Mouse (Mus musculus) midbrain, embryonic 15.5 days (tissue): Measurements from ENCODE around the gene Fam174b. TPM values are rescaled to one million over a fixed set of nuclear protein-coding genes. Genes with fewer than 3 reads are reported as not detected.

Experiments
- ATAC-seq: fragments of 200-750 bp; cut with Nextera tagmentation; replicated peaks from 2 replicates; pipeline ENCODE4 v1.8.0; 2017; ENCODE audit warnings: moderate TSS enrichment
- H3K27ac ChIP-seq: fragments of 300-500 bp; sonication (generic); 2 replicates; pipeline ENCODE4 v1.5.1; 2015; ENCODE audit warnings: mild to moderate bottlenecking, inconsistent platforms
- H3K27me3 ChIP-seq: fragments of 300-500 bp; sonication (generic); replicated peaks from 2 replicates; pipeline ENCODE4 v1.6.1; 2015; ENCODE audit warnings: inconsistent platforms
- H3K36me3 ChIP-seq: fragments of 300-500 bp; sonication (generic); replicated peaks from 2 replicates; pipeline ENCODE4 v1.6.1; 2015; ENCODE audit warnings: inconsistent platforms
- H3K4me1 ChIP-seq: fragments of 300-500 bp; sonication (generic); 2 replicates; pipeline ENCODE4 v1.6.1; 2015; ENCODE audit warnings: inconsistent platforms
- H3K4me2 ChIP-seq: fragments of 300-500 bp; sonication (generic); 2 replicates; pipeline ENCODE4 v1.6.1; 2015; ENCODE audit warnings: inconsistent platforms, mild to moderate bottlenecking, moderate library complexity
- H3K4me3 ChIP-seq: fragments of 300-500 bp; sonication (generic); 2 replicates; pipeline ENCODE4 v1.5.1; 2015; ENCODE audit warnings: mild to moderate bottlenecking, inconsistent platforms
- H3K9ac ChIP-seq: fragments of 300-500 bp; sonication (generic); 2 replicates; pipeline ENCODE4 v1.6.1; 2015; ENCODE audit warnings: mild to moderate bottlenecking, inconsistent platforms
- H3K9me3 ChIP-seq: fragments of 300-500 bp; sonication (generic); 2 replicates; pipeline ENCODE4 v1.6.1; 2016; ENCODE audit warnings: inconsistent platforms
- WGBS: fragments of 180-500 bp; shearing (Covaris S2); methylation state at CpG from one replicate; pipeline ENCODE4 v1.1.7; 2015; ENCODE audit warnings: mixed read lengths; 5-methylcytosine and 5-hydroxymethylcytosine counted together
- polyA plus RNA-seq: library from polyadenylated mRNA; unstranded; fragments of >200 nt; fragmentation: Nextera tagmentation; extraction: Ambion mirVana; gene quantifications from 2 replicates; pipeline ENCODE4 v1.2.1, GENCODE M21; 2015

Gene Fam174b
- polyA plus RNA-seq, 1 experiment from 2014 or later: 34.4 TPM

- Histone ChIP-seq H3K4me1 (no peaks in the 10 kb centered on the region), H3K36me3 (no peaks in the 10 kb centered on the region), H3K27me3 (no peaks in the 10 kb centered on the region), H3K4me3 (no peak overlapping the region), H3K9me3 (0 out of 2 replicates have a peak, but pooled peaks cover 3% of the 10 kb centered on the region), H3K4me2 (no peak overlapping the region), H3K27ac (no peak overlapping the region), H3K9ac (no peak overlapping the region)
- 74% methylated on average over 1 of the region's 1 CpGs for WGBS
- ATAC-seq: no peak
Measured at GRCm38 (mm10) chr7:73755377-73756110, 15.4 kb downstream of the Fam174b start.

GRCm38 (mm10) chr7:73761691-73762189, 21.6 kb downstream of the Fam174b start:
- no peak for ATAC-seq
- Histone ChIP-seq H3K27ac (no peak overlapping the region), H3K27me3 (no peaks in the 10 kb centered on the region), H3K4me2 (no peak overlapping the region), H3K4me3 (no peak overlapping the region), H3K4me1 (no peaks in the 10 kb centered on the region), H3K9me3 (no peaks in the 10 kb centered on the region), H3K36me3 (no peaks in the 10 kb centered on the region), H3K9ac (no peak overlapping the region)
- WGBS: 79% methylated on average over 8 of the region's 8 CpGs

GRCm38 (mm10) chr7:73764679-73765078, 24.6 kb downstream of the Fam174b start:
- Histone ChIP-seq H3K9ac (no peak overlapping the region), H3K36me3 (no peaks in the 10 kb centered on the region), H3K9me3 (no peaks in the 10 kb centered on the region), H3K4me2 (no peak overlapping the region), H3K27ac (no peak overlapping the region), H3K4me1 (no peaks in the 10 kb centered on the region), H3K4me3 (no peak overlapping the region), H3K27me3 (no peaks in the 10 kb centered on the region)
- 94% methylated on average over 5 of the region's 5 CpGs for WGBS
- no peak for ATAC-seq

- no peak for ATAC-seq
- no peaks in the 10 kb centered on the region for H3K4me1 ChIP-seq
- no peak overlapping the region for H3K4me2 ChIP-seq
- H3K9ac ChIP-seq: no peak overlapping the region
- no peaks in the 10 kb centered on the region for H3K9me3 ChIP-seq
- no peaks in the 10 kb centered on the region for H3K36me3 ChIP-seq
- no peaks in the 10 kb centered on the region for H3K27me3 ChIP-seq
- no peak overlapping the region for H3K27ac ChIP-seq
- no peak overlapping the region for H3K4me3 ChIP-seq
- 85% methylated on average over 7 of the region's 7 CpGs for WGBS
Measured at GRCm38 (mm10) chr7:73765186-73765903, 25.2 kb downstream of the Fam174b start.

- H3K4me1 ChIP-seq: peaks cover 8% of the 10 kb centered on the region; the same call in 1 of the 2 replicates
- no peak overlapping the region for H3K9ac ChIP-seq
- no peak overlapping the region for H3K4me2 ChIP-seq
- H3K27ac ChIP-seq: no peak overlapping the region
- H3K27me3 ChIP-seq: no peaks in the 10 kb centered on the region
- H3K36me3 ChIP-seq: no peaks in the 10 kb centered on the region
- WGBS: 91% methylated on average over 4 of the region's 4 CpGs
- no peak overlapping the region for H3K4me3 ChIP-seq
- ATAC-seq: no peak
- no peaks in the 10 kb centered on the region for H3K9me3 ChIP-seq
Measured at GRCm38 (mm10) chr7:73769224-73769623, 29.1 kb downstream of the Fam174b start.

GRCm38 (mm10) chr7:73771384-73772274, 31.5 kb downstream of the Fam174b start:
- Histone ChIP-seq H3K4me1 (peaks cover 8% of the 10 kb centered on the region; the same call in 1 of the 2 replicates), H3K4me3 (no peak overlapping the region), H3K9me3 (no peaks in the 10 kb centered on the region), H3K9ac (no peak overlapping the region), H3K36me3 (no peaks in the 10 kb centered on the region), H3K27me3 (no peaks in the 10 kb centered on the region), H3K4me2 (0 out of 2 replicates have a peak overlapping the region, but pooled peaks have one; percentile 8), H3K27ac (no peak overlapping the region)
- 42% methylated on average over 19 of the region's 19 CpGs for WGBS
- ATAC-seq: 0 out of 2 replicates have a peak, but pooled peaks have one; percentile 33

- no peak for ATAC-seq
- Histone ChIP-seq H3K9ac (no peak overlapping the region), H3K9me3 (no peaks in the 10 kb centered on the region), H3K27ac (no peak overlapping the region), H3K4me3 (no peak overlapping the region), H3K4me1 (peaks cover 8% of the 10 kb centered on the region; the same call in 1 of the 2 replicates), H3K36me3 (no peaks in the 10 kb centered on the region), H3K4me2 (no peak overlapping the region), H3K27me3 (no peaks in the 10 kb centered on the region)
- 67% methylated on average over 14 of the region's 14 CpGs for WGBS
Measured at GRCm38 (mm10) chr7:73772275-73772765, 32.2 kb downstream of the Fam174b start.

GRCm38 (mm10) chr7:73774781-73775180, 34.7 kb downstream of the Fam174b start:
- no peak for ATAC-seq
- 83% methylated on average over 9 of the region's 9 CpGs for WGBS

GRCm38 (mm10) chr7:73777777-73778176, 37.7 kb downstream of the Fam174b start:
- no peaks in the 10 kb centered on the region for H3K9me3 ChIP-seq
- H3K4me1 ChIP-seq: no peaks in the 10 kb centered on the region
- no peak overlapping the region for H3K4me2 ChIP-seq
- 80% methylated on average over 3 of the region's 3 CpGs for WGBS
- no peaks in the 10 kb centered on the region for H3K27me3 ChIP-seq
- H3K4me3 ChIP-seq: no peak overlapping the region
- no peaks in the 10 kb centered on the region for H3K36me3 ChIP-seq
- H3K9ac ChIP-seq: no peak overlapping the region
- ATAC-seq: no peak
- H3K27ac ChIP-seq: no peak overlapping the region

More at GRCm38 (mm10) chr7:73774781-73775180, 34.7 kb downstream of the Fam174b start:
- H3K4me1 ChIP-seq: peaks cover 8% of the 10 kb centered on the region; the same call in 1 of the 2 replicates
- no peak overlapping the region for H3K4me2 ChIP-seq
- no peaks in the 10 kb centered on the region for H3K9me3 ChIP-seq
- no peak overlapping the region for H3K9ac ChIP-seq
- no peaks in the 10 kb centered on the region for H3K27me3 ChIP-seq
- no peak overlapping the region for H3K4me3 ChIP-seq
- H3K27ac ChIP-seq: no peak overlapping the region
- no peaks in the 10 kb centered on the region for H3K36me3 ChIP-seq

GRCm38 (mm10) chr7:73784736-73785428, 44.8 kb downstream of the Fam174b start:
- no peaks in the 10 kb centered on the region for H3K4me1 ChIP-seq
- 84% methylated on average over 4 of the region's 4 CpGs for WGBS
- no peak overlapping the region for H3K4me3 ChIP-seq
- no peaks in the 10 kb centered on the region for H3K9me3 ChIP-seq
- H3K36me3 ChIP-seq: no peaks in the 10 kb centered on the region
- H3K9ac ChIP-seq: no peak overlapping the region
- no peak for ATAC-seq
- no peak overlapping the region for H3K27ac ChIP-seq
- no peaks in the 10 kb centered on the region for H3K27me3 ChIP-seq
- H3K4me2 ChIP-seq: no peak overlapping the region

GRCm38 (mm10) chr7:73785815-73786214, 45.7 kb downstream of the Fam174b start:
- WGBS: 92% methylated on average over 4 of the region's 4 CpGs
- no peak overlapping the region for H3K4me2 ChIP-seq
- H3K4me3 ChIP-seq: no peak overlapping the region
- H3K9me3 ChIP-seq: no peaks in the 10 kb centered on the region
- no peak overlapping the region for H3K9ac ChIP-seq
- no peaks in the 10 kb centered on the region for H3K4me1 ChIP-seq
- H3K27ac ChIP-seq: no peak overlapping the region
- H3K36me3 ChIP-seq: no peaks in the 10 kb centered on the region
- H3K27me3 ChIP-seq: no peaks in the 10 kb centered on the region
- ATAC-seq: no peak
